8 mouse cellular contexts compared by ENCODE assay signal in genomic region chr15:78848467-78848866, GRCm38 (mm10). TPM values are rescaled to one million over a fixed set of nuclear protein-coding genes. Genes with fewer than 3 reads are reported as not detected.
DNase-seq lines count a peak whose midpoint lies in the region; TF ChIP-seq lines count a peak whose summit lies in the region.
"Had no signal": no experiment of that assay in that cellular context is flagged by ENCODE, and none has a peak within 500 bp of the region (broad histone marks: within the 10 kb centered on the region; RNA-seq: fewer than 3 reads in every experiment).

No protein-coding gene starts in this region.

- no peak for TF ChIP-seq EP300 in MEL (IDR thresholded peaks at IDR 0.05; ENCODE audit: low read depth in 1 of 2, low read length in 2 of 2)

- H3K9ac ChIP-seq in MEL (ENCODE audit: control insufficient read depth, low read depth, low read length, poor library complexity, severe bottlenecking), result no peak overlapping the region
- H3K9ac ChIP-seq: hindbrain, embryonic 15.5 days had no signal

- no peak for TF ChIP-seq POLR2A in MEL (IDR thresholded peaks at IDR 0.05; ENCODE audit: control insufficient read depth in 1 of 2, insufficient read depth in 1 of 2, low read depth in 1 of 2, low read length in 2 of 2, poor library complexity in 1 of 2)

- peak; percentile 82 to 92 (median 92) for TF ChIP-seq CTCF in MEL (IDR thresholded peaks at IDR 0.05 in 2 of 3, conservative IDR thresholded peaks at IDR 0.05 in 1 of 3; ENCODE audit: control insufficient read depth in 1 of 3, insufficient read depth in 1 of 3, low read depth in 2 of 3, low read length in 3 of 3, poor library complexity in 1 of 3, severe bottlenecking in 1 of 3)

- H3K36me3 ChIP-seq in MEL (ENCODE audit: control insufficient read depth in 1 of 2, insufficient read depth in 2 of 2, low read length in 2 of 2), result peaks cover 0 to 5% of the 10 kb centered on the region in 2 experiments; a peak in 2 of 4 replicates
- H3K36me3 ChIP-seq: hindbrain, embryonic 15.5 days had no signal

- H3K4me3 ChIP-seq in MEL (ENCODE audit: control insufficient read depth in 1 of 2, insufficient read depth in 1 of 2, low read depth in 2 of 2, low read length in 2 of 2), result no peak overlapping the region
- H3K4me3 ChIP-seq: hindbrain, embryonic 15.5 days had no signal

- peak; percentile 89 for DNase-seq in CD4-positive, CD25-positive, alpha-beta regulatory T cell, adult 2 months (ENCODE audit: low read depth, low spot score)
- DNase-seq in MEL (ENCODE audit: low read depth, low spot score), result peak; percentile 73
- DNase-seq in cerebellum, adult 8-10 months, result peak; percentile 77
- DNase-seq in heart, adult 9 months (ENCODE audit: low spot score in 2 of 2), result peak; percentile 75 to 85
- peak; percentile 84 for DNase-seq in layer of hippocampus, postnatal 10 days (ENCODE audit: low spot score in 2 of 2)
- peak; percentile 84 to 90 for DNase-seq in lung, postnatal 4 days
- peak; percentile 55 to 82 for DNase-seq in spleen, adult 18-20 months

- no peak overlapping the region for H3K27ac ChIP-seq in MEL (ENCODE audit: control insufficient read depth, low read depth, low read length)
- H3K27ac ChIP-seq: hindbrain, embryonic 15.5 days had no signal

- H3K27me3 ChIP-seq in MEL (ENCODE audit: control insufficient read depth in 1 of 2, insufficient read depth in 2 of 2, low read length in 2 of 2), result no peaks in the 10 kb centered on the region

- no peaks in the 10 kb centered on the region for H3K79me2 ChIP-seq in MEL (ENCODE audit: control insufficient read depth, insufficient read depth, low read length, poor library complexity)

- peak; percentile 79 for TF ChIP-seq RAD21 in MEL (IDR thresholded peaks at IDR 0.05; ENCODE audit: low read depth, low read length)

- H3K9me3 ChIP-seq in MEL (replicated peaks; ENCODE audit: insufficient read depth, low read length), result no peaks in the 10 kb centered on the region
- H3K9me3 ChIP-seq: hindbrain, embryonic 15.5 days had no signal

- peaks cover 5 to 19% of the 10 kb centered on the region in 2 experiments for H3K4me1 ChIP-seq in MEL (ENCODE audit: control insufficient read depth in 1 of 2, insufficient read depth in 2 of 2, low read length in 2 of 2)

TF ChIP-seq in MEL, 35 proteins besides CTCF, POLR2A, EP300 and RAD21:
- TF ChIP-seq RCOR1 (IDR thresholded peaks at IDR 0.05; ENCODE audit: low read depth, low read length), result no peak
- TF ChIP-seq TCF12 (IDR thresholded peaks at IDR 0.05; ENCODE audit: low read depth, low read length), result no peak
- TF ChIP-seq CHD2 (IDR thresholded peaks at IDR 0.05; ENCODE audit: low read length), result no peak
- TF ChIP-seq POLR2AphosphoS2 (IDR thresholded peaks at IDR 0.05; ENCODE audit: low read length), result no peak
- no peak for TF ChIP-seq GABPA (IDR thresholded peaks at IDR 0.05; ENCODE audit: low read depth, low read length)
- no peak for TF ChIP-seq CHD1 (IDR thresholded peaks at IDR 0.05; ENCODE audit: low read depth, low read length)
- peak; percentile 71 for TF ChIP-seq ZC3H11A (IDR thresholded peaks at IDR 0.05; ENCODE audit: low read depth, low read length)
- TF ChIP-seq JUND (IDR thresholded peaks at IDR 0.05; ENCODE audit: low read depth, low read length), result no peak
- no peak for TF ChIP-seq ZKSCAN1 (IDR thresholded peaks at IDR 0.05; ENCODE audit: low read depth, low read length)
- no peak for TF ChIP-seq SIN3A (IDR thresholded peaks at IDR 0.05; ENCODE audit: low read length)
- no peak for TF ChIP-seq GATA1 (IDR thresholded peaks at IDR 0.05; ENCODE audit: low read depth, low read length)
- no peak for TF ChIP-seq ZNF384 (IDR thresholded peaks at IDR 0.05; ENCODE audit: low read depth, low read length)
- TF ChIP-seq SMC3 (IDR thresholded peaks at IDR 0.05; ENCODE audit: low read depth, low read length), result peak; percentile 86

RNA-seq across cellular contexts. Expression of gene Cdc42ep1, which starts 6.0 kb away (rescaled TPM):
- 0.04 TPM in 1 of 2 replicates, not detected in the other for total RNA-seq in MEL (2012; rRNA removed)
- 1 to 10 TPM in 1 of 2 experiments, not detected in 1; 1.7 TPM for polyA plus RNA-seq in MEL (2012; ENCODE audit: insufficient read depth in 1 of 2, insufficient read length in 2 of 2, low read depth in 1 of 2, low replicate concordance in 2 of 2, missing spikeins in 1 of 2)
- total RNA-seq in layer of hippocampus, postnatal 10 days (2021), result 1 to 10 TPM; 7.6 to 8.5 TPM

RNA-seq across cellular contexts. Expression of gene Lgals2, which starts 6.9 kb away (rescaled TPM):
- not detected in 2 replicates for total RNA-seq in MEL (2012; rRNA removed)
- polyA plus RNA-seq in MEL (2012; ENCODE audit: insufficient read depth in 1 of 2, insufficient read length in 2 of 2, low read depth in 1 of 2, low replicate concordance in 2 of 2, missing spikeins in 1 of 2), result not detected
- total RNA-seq in layer of hippocampus, postnatal 10 days (2021), result not detected
- polyA plus RNA-seq: hindbrain, embryonic 15.5 days had no signal

RNA-seq across cellular contexts. Expression of gene Gga1, which starts 28.5 kb away (rescaled TPM):
- 16.1 and 18.2 TPM in 2 replicates for total RNA-seq in MEL (2012; rRNA removed)
- polyA plus RNA-seq in MEL (2012; ENCODE audit: insufficient read depth in 1 of 2, insufficient read length in 2 of 2, low read depth in 1 of 2, low replicate concordance in 2 of 2, missing spikeins in 1 of 2), result 10 to 100 TPM in 1 of 2 experiments, not detected in 1; 48.1 TPM
- total RNA-seq in layer of hippocampus, postnatal 10 days (2021), result 10 to 100 TPM; 56.8 to 58.0 TPM

RNA-seq across cellular contexts. Expression of gene Card10, which starts 45.6 kb away (rescaled TPM):
- total RNA-seq in MEL (2012; rRNA removed), result not detected in 2 replicates
- polyA plus RNA-seq in MEL (2012; ENCODE audit: insufficient read depth in 1 of 2, insufficient read length in 2 of 2, low read depth in 1 of 2, low replicate concordance in 2 of 2, missing spikeins in 1 of 2), result not detected
- total RNA-seq in layer of hippocampus, postnatal 10 days (2021), result 1 to 10 TPM; 5.8 to 6.0 TPM

RNA-seq across cellular contexts. Expression of gene Gm49510, which starts 51.0 kb away (rescaled TPM):
- 0.27 TPM in 1 of 2 replicates, not detected in the other for total RNA-seq in MEL (2012; rRNA removed)
- polyA plus RNA-seq in MEL (2012; ENCODE audit: insufficient read depth in 1 of 2, insufficient read length in 2 of 2, low read depth in 1 of 2, low replicate concordance in 2 of 2, missing spikeins in 1 of 2), result under 1 TPM in 1 of 2 experiments, not detected in 1; 0.17 TPM
- total RNA-seq in layer of hippocampus, postnatal 10 days (2021), result not detected
- polyA plus RNA-seq: hindbrain, embryonic 15.5 days had no signal
